Mouse (Mus musculus): ENCODE measurements around the gene Dld. TPM values are rescaled to one million over a fixed set of nuclear protein-coding genes. Genes with fewer than 3 reads are reported as not detected.

Dld gene
- polyA plus RNA-seq, 2 experiments = 72.2 to 119 TPM

- peaks cover 21% of the 10 kb centered on the region for H3K4me1 ChIP-seq (ENCODE audit: control insufficient read depth, insufficient read depth, low read length)
- no peak overlapping the region for H3K4me2 ChIP-seq (replicated peaks; ENCODE audit: low read depth, low read length, severe bottlenecking)
- peaks cover 62% of the 10 kb centered on the region for H3K36me3 ChIP-seq (ENCODE audit: control insufficient read depth, insufficient read depth, low read length)
- H3K27ac ChIP-seq (replicated peaks; ENCODE audit: low read depth, low read length) = no peak overlapping the region
- ATAC-seq (ENCODE audit: low FRiP score, low read depth) = no peak
- TF ChIP-seq POLR2A (IDR thresholded peaks at IDR 0.05; ENCODE audit: borderline replicate concordance, extremely low read depth, insufficient read depth, insufficient read length) = no peak
- 82% methylated on average over 3 of the region's 3 CpGs for WGBS
- H3K27me3 ChIP-seq (ENCODE audit: control insufficient read depth, insufficient read depth, low read length) = no peaks in the 10 kb centered on the region
- no peaks in the 10 kb centered on the region for H3K9me3 ChIP-seq (ENCODE audit: control insufficient read depth, low read length)
- no peak overlapping the region for H3K4me3 ChIP-seq (replicated peaks; ENCODE audit: low read length)
- DNase-seq (ENCODE audit: low spot score) = no peak
- H3K9ac ChIP-seq (ENCODE audit: low read depth, low read length, severe bottlenecking) = no peak overlapping the region
These were observed 60.3 kb downstream of the Dld start for GRCm38 (mm10) chr12:31290951-31291350.

- ATAC-seq (ENCODE audit: low FRiP score, low read depth) (no peak), DNase-seq (ENCODE audit: low spot score) (no peak)
- TF ChIP-seq POLR2A (IDR thresholded peaks at IDR 0.05; ENCODE audit: borderline replicate concordance, extremely low read depth, insufficient read depth, insufficient read length) = no peak
- H3K4me1 ChIP-seq (ENCODE audit: control insufficient read depth, insufficient read depth, low read length) = peaks cover 5% of the 10 kb centered on the region; the same call in 1 of the 2 replicates
- H3K27ac ChIP-seq (replicated peaks; ENCODE audit: low read depth, low read length) = no peak overlapping the region
- peaks cover 77% of the 10 kb centered on the region for H3K36me3 ChIP-seq (ENCODE audit: control insufficient read depth, insufficient read depth, low read length)
- H3K9me3 ChIP-seq (ENCODE audit: control insufficient read depth, low read length) = no peaks in the 10 kb centered on the region
- 88% methylated on average over 10 of the region's 10 CpGs for WGBS
- no peaks in the 10 kb centered on the region for H3K27me3 ChIP-seq (ENCODE audit: control insufficient read depth, insufficient read depth, low read length)
- no peak overlapping the region for H3K4me3 ChIP-seq (replicated peaks; ENCODE audit: low read length)
- no peak overlapping the region for H3K9ac ChIP-seq (ENCODE audit: low read depth, low read length, severe bottlenecking)
- no peak overlapping the region for H3K4me2 ChIP-seq (replicated peaks; ENCODE audit: low read depth, low read length, severe bottlenecking)
These were observed 62.2 kb downstream of the Dld start for GRCm38 (mm10) chr12:31289046-31289445.

GRCm38 (mm10) chr12:31283617-31284136 is 67.6 kb downstream of the Dld start:
- DNase-seq (ENCODE audit: low spot score) (no peak), ATAC-seq (ENCODE audit: low FRiP score, low read depth) (no peak)
- no peaks in the 10 kb centered on the region for H3K4me1 ChIP-seq (ENCODE audit: control insufficient read depth, insufficient read depth, low read length)
- 72% methylated on average over 4 of the region's 4 CpGs for WGBS
- no peak overlapping the region for H3K4me2 ChIP-seq (replicated peaks; ENCODE audit: low read depth, low read length, severe bottlenecking)
- H3K4me3 ChIP-seq (replicated peaks; ENCODE audit: low read length) = no peak overlapping the region
- no peak overlapping the region for H3K9ac ChIP-seq (ENCODE audit: low read depth, low read length, severe bottlenecking)
- TF ChIP-seq POLR2A (IDR thresholded peaks at IDR 0.05; ENCODE audit: borderline replicate concordance, extremely low read depth, insufficient read depth, insufficient read length) = no peak
- H3K9me3 ChIP-seq (ENCODE audit: control insufficient read depth, low read length) = no peaks in the 10 kb centered on the region
- no peak overlapping the region for H3K27ac ChIP-seq (replicated peaks; ENCODE audit: low read depth, low read length)
- H3K27me3 ChIP-seq (ENCODE audit: control insufficient read depth, insufficient read depth, low read length) = no peaks in the 10 kb centered on the region
- peaks cover 81% of the 10 kb centered on the region for H3K36me3 ChIP-seq (ENCODE audit: control insufficient read depth, insufficient read depth, low read length)

GRCm38 (mm10) chr12:31283131-31283530 is 68.1 kb downstream of the Dld start:
- H3K36me3 ChIP-seq (ENCODE audit: control insufficient read depth, insufficient read depth, low read length) = peaks cover 81% of the 10 kb centered on the region
- no peak overlapping the region for H3K4me2 ChIP-seq (replicated peaks; ENCODE audit: low read depth, low read length, severe bottlenecking)

GRCm38 (mm10) chr12:31282241-31282640 is 69.0 kb downstream of the Dld start:
- Histone ChIP-seq H3K27me3 (ENCODE audit: control insufficient read depth, insufficient read depth, low read length) (no peaks in the 10 kb centered on the region), H3K27ac (replicated peaks; ENCODE audit: low read depth, low read length) (no peak overlapping the region), H3K4me2 (replicated peaks; ENCODE audit: low read depth, low read length, severe bottlenecking) (no peak overlapping the region), H3K36me3 (ENCODE audit: control insufficient read depth, insufficient read depth, low read length) (peaks cover 81% of the 10 kb centered on the region), H3K4me3 (replicated peaks; ENCODE audit: low read length) (no peak overlapping the region), H3K9ac (ENCODE audit: low read depth, low read length, severe bottlenecking) (no peak overlapping the region), H3K4me1 (ENCODE audit: control insufficient read depth, insufficient read depth, low read length) (no peaks in the 10 kb centered on the region), H3K9me3 (ENCODE audit: control insufficient read depth, low read length) (no peaks in the 10 kb centered on the region)
- TF ChIP-seq POLR2A (IDR thresholded peaks at IDR 0.05; ENCODE audit: borderline replicate concordance, extremely low read depth, insufficient read depth, insufficient read length) = no peak
- WGBS = 93% methylated on average over 5 of the region's 5 CpGs
- DNase-seq (ENCODE audit: low spot score) = no peak
- ATAC-seq (ENCODE audit: low FRiP score, low read depth) = no peak

More at GRCm38 (mm10) chr12:31283131-31283530, 68.1 kb downstream of the Dld start:
- WGBS = 86% methylated on average over 4 of the region's 4 CpGs
- H3K27ac ChIP-seq (replicated peaks; ENCODE audit: low read depth, low read length) = no peak overlapping the region
- H3K27me3 ChIP-seq (ENCODE audit: control insufficient read depth, insufficient read depth, low read length) = no peaks in the 10 kb centered on the region
- H3K4me3 ChIP-seq (replicated peaks; ENCODE audit: low read length) = no peak overlapping the region
- TF ChIP-seq POLR2A (IDR thresholded peaks at IDR 0.05; ENCODE audit: borderline replicate concordance, extremely low read depth, insufficient read depth, insufficient read length) = no peak
- no peak overlapping the region for H3K9ac ChIP-seq (ENCODE audit: low read depth, low read length, severe bottlenecking)
- no peaks in the 10 kb centered on the region for H3K4me1 ChIP-seq (ENCODE audit: control insufficient read depth, insufficient read depth, low read length)
- H3K9me3 ChIP-seq (ENCODE audit: control insufficient read depth, low read length) = no peaks in the 10 kb centered on the region
- no peak for DNase-seq (ENCODE audit: low spot score)
- ATAC-seq (ENCODE audit: low FRiP score, low read depth) = no peak

Other genes starting within 250 kb of the Dld start
- gene Gm6993, start 110.7 kb downstream of the Dld start, polyA plus RNA-seq (2012; rRNA removed) = not detected in 2 replicates
- not detected in 2 replicates for gene Gm6993, start 110.7 kb downstream of the Dld start, polyA plus RNA-seq (2014; fragmentation: Nextera tagmentation; extraction: Ambion mirVana)
- gene Lamb1, start 86.2 kb downstream of the Dld start, polyA plus RNA-seq (2012; rRNA removed) = 69.8 and 76.6 TPM in 2 replicates
- 67.2 and 76.3 TPM in 2 replicates for gene Lamb1, start 86.2 kb downstream of the Dld start, polyA plus RNA-seq (2014; fragmentation: Nextera tagmentation; extraction: Ambion mirVana)
- gene Slc26a3, start 39.4 kb upstream of the Dld start, polyA plus RNA-seq (2012; rRNA removed) = 0.04 TPM in 2 replicates
- not detected in 2 replicates for gene Slc26a3, start 39.4 kb upstream of the Dld start, polyA plus RNA-seq (2014; fragmentation: Nextera tagmentation; extraction: Ambion mirVana)
- 11.2 and 12.2 TPM in 2 replicates for gene Cbll1, start 148.2 kb upstream of the Dld start, polyA plus RNA-seq (2012; rRNA removed)
- gene Cbll1, start 148.2 kb upstream of the Dld start, polyA plus RNA-seq (2014; fragmentation: Nextera tagmentation; extraction: Ambion mirVana) = 16.9 and 19.7 TPM in 2 replicates
- gene Slc26a4, start 208.5 kb upstream of the Dld start, polyA plus RNA-seq (2012; rRNA removed) = 0.05 and 0.06 TPM in 2 replicates
- gene Slc26a4, start 208.5 kb upstream of the Dld start, polyA plus RNA-seq (2014; fragmentation: Nextera tagmentation; extraction: Ambion mirVana) = not detected in 2 replicates